ENCODE assay signal across 8 mouse cellular contexts in genomic region chr5:23418147-23418781, GRCm38 (mm10). TPM values are rescaled to one million over a fixed set of nuclear protein-coding genes. Genes with fewer than 3 reads are reported as not detected.
A peak's percentile ranks its signal among the peaks of the same experiment; 100 is the strongest.
DNase-seq lines count a peak whose midpoint lies in the region; ATAC-seq lines count a peak whose summit lies in the region.

No protein-coding gene starts in this region.

- peak overlapping the region; percentile 88 for H3K9ac ChIP-seq in hindbrain, embryonic 13.5 days

- DNase-seq in Muller cell, postnatal 12 days (ENCODE audit: inconsistent ontology term): peak; percentile 85
- DNase-seq in cerebellum, postnatal 10 days: peak; percentile 91 to 92
- DNase-seq in frontal cortex, postnatal 14 days (ENCODE audit: low spot score in 2 of 2): peak; percentile 76 to 77
- peak; percentile 80 to 85 for DNase-seq in layer of hippocampus, postnatal 36 days
- peak; percentile 93 for DNase-seq in lung, postnatal 25 days (ENCODE audit: low spot score)
- peak; percentile 71 for DNase-seq in retina, adult 2 months (ENCODE audit: low read depth, low spot score)
- peak; percentile 91 for DNase-seq in thymus, postnatal 25 days

- H3K27me3 ChIP-seq in hindbrain, embryonic 13.5 days: no peaks in the 10 kb centered on the region

- peak overlapping the region; percentile 74 for H3K4me2 ChIP-seq in hindbrain, embryonic 13.5 days

- peak; percentile 81 for ATAC-seq in hindbrain, embryonic 13.5 days (ENCODE audit: low FRiP score)

- peaks cover 3% of the 10 kb centered on the region for H3K36me3 ChIP-seq in hindbrain, embryonic 13.5 days

- under 1% methylated on average over 40 of the region's 40 CpGs for WGBS in hindbrain, embryonic 13.5 days

- H3K27ac ChIP-seq in hindbrain, embryonic 13.5 days: peak overlapping the region; percentile 97

- H3K4me3 ChIP-seq in hindbrain, embryonic 13.5 days: peak overlapping the region; percentile 59

- H3K4me1 ChIP-seq in hindbrain, embryonic 13.5 days (replicated peaks): peaks cover 76% of the 10 kb centered on the region

- no peaks in the 10 kb centered on the region for H3K9me3 ChIP-seq in hindbrain, embryonic 13.5 days

RNA-seq across cellular contexts. Expression of gene Kmt2e, which starts 16.0 kb away (rescaled TPM):
- polyA plus RNA-seq in hindbrain, embryonic 13.5 days (2015; fragmentation: Nextera tagmentation; extraction: Ambion mirVana): 169 and 170 TPM in 2 replicates
- total RNA-seq in layer of hippocampus, postnatal 36 days (2021): 10 to 100 TPM; 90.9 to 92.2 TPM

Comparison
In these comparisons a context has a peak if more than half of its experiments do, and no peak if none do; other contexts are left out.
1. Peak in every context shown above with its lines: DNase-seq, ATAC-seq, H3K4me3 ChIP-seq and H3K27ac ChIP-seq.